Mouse (Mus musculus) liver, embryonic 13.5 days (tissue): Measurements from ENCODE around the gene Gm38394. TPM values are rescaled to one million over a fixed set of nuclear protein-coding genes. Genes with fewer than 3 reads are reported as not detected.

Experiments
- polyA plus RNA-seq: library from polyadenylated mRNA; unstranded; fragments of >200 nt; fragmentation: Nextera tagmentation; extraction: Ambion mirVana; gene quantifications from 2 replicates; pipeline ENCODE4 v1.2.1, GENCODE M21; 2015

The Gm38394 gene
- polyA plus RNA-seq, 1 experiment from 2014 or later: 0.97 TPM

Other genes starting within 250 kb of the Gm38394 start
- 1.3 and 1.5 TPM in 2 replicates for gene Sox13, start 236.9 kb downstream of the Gm38394 start, polyA plus RNA-seq
- gene Snrpe, start 51.0 kb downstream of the Gm38394 start, polyA plus RNA-seq: 501 and 514 TPM in 2 replicates
- gene Zbed6, start 433 bp downstream of the Gm38394 start, polyA plus RNA-seq: not detected in 2 replicates
- 0.28 and 0.65 TPM in 2 replicates for gene Lax1, start 28.8 kb upstream of the Gm38394 start, polyA plus RNA-seq
- gene Atp2b4, start 139.7 kb upstream of the Gm38394 start, polyA plus RNA-seq: 27.5 and 28.8 TPM in 2 replicates
- 0.07 and 0.22 TPM in 2 replicates for gene Optc, start 246.7 kb upstream of the Gm38394 start, polyA plus RNA-seq